Mouse (Mus musculus) intestine, embryonic 15.5 days (tissue): ENCODE measurements at regions not wholly inside any gene's neighbourhood (a gene's known extent, or its start where the extent isn't known, plus 50 kb on each side); places are given as distances from the start of the nearest gene placed in this dataset.

Experiments used
- ATAC-seq: fragments of 200-750 bp; cut with Nextera tagmentation; 2 replicates; pipeline ENCODE4 v1.8.0; 2017; ENCODE audit warnings: moderate TSS enrichment, moderate library complexity
- H3K27ac ChIP-seq: fragments of 300-500 bp; sonication (generic); 2 replicates; pipeline ENCODE4 v1.5.1; 2015; ENCODE audit warnings: mild to moderate bottlenecking, inconsistent platforms
- H3K27me3 ChIP-seq: fragments of 300-500 bp; sonication (generic); replicated peaks from 2 replicates; pipeline ENCODE4 v1.6.1; 2015; ENCODE audit warnings: inconsistent platforms
- H3K36me3 ChIP-seq: fragments of 300-500 bp; sonication (generic); 2 replicates; pipeline ENCODE4 v1.6.1; 2015; ENCODE audit warnings: inconsistent platforms
- H3K4me1 ChIP-seq: fragments of 300-500 bp; sonication (generic); replicated peaks from 2 replicates; pipeline ENCODE4 v1.6.1; 2015; ENCODE audit warnings: inconsistent platforms
- H3K4me2 ChIP-seq: fragments of 300-500 bp; sonication (generic); replicated peaks from 2 replicates; pipeline ENCODE4 v1.6.1; 2015; ENCODE audit warnings: mild to moderate bottlenecking, inconsistent platforms
- H3K4me3 ChIP-seq: fragments of 300-500 bp; sonication (generic); replicated peaks from 2 replicates; pipeline ENCODE4 v1.5.1; 2015; ENCODE audit warnings: inconsistent platforms
- H3K9ac ChIP-seq: fragments of 300-500 bp; sonication (generic); 2 replicates; pipeline ENCODE4 v1.6.1; 2015; ENCODE audit warnings: inconsistent platforms
- H3K9me3 ChIP-seq: fragments of 300-500 bp; sonication (generic); 2 replicates; pipeline ENCODE4 v1.6.1; 2016; ENCODE audit warnings: inconsistent platforms
- WGBS: fragments of 180-500 bp; shearing (Covaris S2); methylation state at CpG from one replicate; pipeline ENCODE4 v1.1.7; 2015; 5-methylcytosine and 5-hydroxymethylcytosine counted together

GRCm38 (mm10) chr12:99108616-99109015 is 188.2 kb downstream of the Ttc8 start:
- H3K36me3 ChIP-seq: no peaks in the 10 kb centered on the region
- no peaks in the 10 kb centered on the region for H3K9me3 ChIP-seq
- no peaks in the 10 kb centered on the region for H3K4me1 ChIP-seq
- ATAC-seq: no peak
- H3K27ac ChIP-seq: no peak overlapping the region
- no peak overlapping the region for H3K9ac ChIP-seq
- WGBS: 87% methylated on average over 5 of the region's 5 CpGs
- H3K27me3 ChIP-seq: no peaks in the 10 kb centered on the region
- H3K4me2 ChIP-seq: no peak overlapping the region
- H3K4me3 ChIP-seq: no peak overlapping the region

- H3K9me3 ChIP-seq: no peaks in the 10 kb centered on the region
- WGBS: 73% methylated on average over 2 of the region's 2 CpGs
- no peaks in the 10 kb centered on the region for H3K4me1 ChIP-seq
- H3K27ac ChIP-seq: no peak overlapping the region
- no peak overlapping the region for H3K4me3 ChIP-seq
- no peaks in the 10 kb centered on the region for H3K27me3 ChIP-seq
- H3K4me2 ChIP-seq: no peak overlapping the region
- no peak overlapping the region for H3K9ac ChIP-seq
- no peaks in the 10 kb centered on the region for H3K36me3 ChIP-seq
- ATAC-seq: no peak
Observed at GRCm38 (mm10) chr12:99113781-99114180, 193.4 kb downstream of the Ttc8 start.

GRCm38 (mm10) chr12:99116491-99116890 is 196.1 kb downstream of the Ttc8 start:
- WGBS: 23% methylated on average over 7 of the region's 7 CpGs
- no peak overlapping the region for H3K4me2 ChIP-seq
- H3K9ac ChIP-seq: no peak overlapping the region
- no peaks in the 10 kb centered on the region for H3K36me3 ChIP-seq
- no peak overlapping the region for H3K4me3 ChIP-seq
- no peaks in the 10 kb centered on the region for H3K4me1 ChIP-seq
- ATAC-seq: no peak
- H3K9me3 ChIP-seq: no peaks in the 10 kb centered on the region
- H3K27me3 ChIP-seq: no peaks in the 10 kb centered on the region
- no peak overlapping the region for H3K27ac ChIP-seq

GRCm38 (mm10) chr12:99118381-99119115 is 198.2 kb downstream of the Ttc8 start:
- Histone ChIP-seq H3K27ac (no peak overlapping the region), H3K27me3 (no peaks in the 10 kb centered on the region), H3K9ac (no peak overlapping the region), H3K4me2 (no peak overlapping the region), H3K4me3 (no peak overlapping the region), H3K9me3 (no peaks in the 10 kb centered on the region), H3K4me1 (no peaks in the 10 kb centered on the region), H3K36me3 (no peaks in the 10 kb centered on the region)
- ATAC-seq: no peak
- 88% methylated on average over 12 of the region's 12 CpGs for WGBS

- Histone ChIP-seq H3K9me3 (no peaks in the 10 kb centered on the region), H3K27me3 (no peaks in the 10 kb centered on the region)
- WGBS: 93% methylated on average over 9 of the region's 9 CpGs
Observed at GRCm38 (mm10) chr12:99119966-99120365, 199.6 kb downstream of the Ttc8 start.

DNA sequence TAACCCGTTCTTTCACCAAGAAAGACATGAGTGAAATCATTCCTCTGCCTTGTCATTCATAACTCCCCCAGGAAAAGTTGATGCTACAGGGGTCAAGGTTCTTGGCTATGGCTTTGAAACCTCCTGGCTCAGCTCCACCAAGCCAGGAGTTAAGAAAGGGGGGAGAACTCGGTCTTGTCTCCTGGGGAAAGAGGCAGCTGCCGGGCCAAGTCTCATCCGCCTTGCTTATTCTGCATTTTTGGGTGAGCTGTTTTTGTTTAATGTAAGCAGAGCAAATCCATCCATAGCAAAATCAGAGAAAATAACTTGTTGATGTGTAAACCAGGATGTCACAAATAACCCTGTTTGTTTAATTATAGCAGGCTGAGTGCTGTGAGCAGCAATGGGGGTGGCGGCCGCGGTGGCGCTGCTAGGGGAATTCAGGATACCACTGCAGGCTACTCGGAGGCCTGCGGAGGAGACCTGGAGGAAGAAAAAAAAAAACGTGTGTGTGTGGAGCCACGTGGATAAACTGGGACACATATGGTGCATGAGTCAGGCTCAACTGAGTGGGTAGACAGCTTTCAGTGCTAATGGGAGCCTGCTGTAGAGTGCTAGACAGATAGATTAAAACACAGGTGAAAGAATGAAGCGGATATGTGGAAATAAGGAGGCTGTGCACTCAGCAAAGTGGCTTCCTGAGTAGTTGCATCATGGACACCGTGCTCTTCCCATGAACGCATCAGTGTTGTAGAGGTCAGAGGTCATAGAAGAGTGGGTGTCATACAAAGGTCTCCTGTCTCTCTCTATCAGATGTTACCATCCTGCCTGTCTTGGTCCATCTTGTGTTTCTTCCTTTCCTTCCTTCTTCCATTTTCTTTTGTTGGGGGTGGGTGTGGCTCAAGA is 203.5 kb downstream of the Ttc8 start:
- no peaks in the 10 kb centered on the region for H3K27me3 ChIP-seq
- WGBS: 68% methylated on average over 15 of the region's 15 CpGs
- H3K4me2 ChIP-seq: no peak overlapping the region
- no peak for ATAC-seq
- H3K9me3 ChIP-seq: no peaks in the 10 kb centered on the region
- H3K4me3 ChIP-seq: no peak overlapping the region
- no peak overlapping the region for H3K9ac ChIP-seq
- H3K4me1 ChIP-seq: no peaks in the 10 kb centered on the region
- no peaks in the 10 kb centered on the region for H3K36me3 ChIP-seq
- H3K27ac ChIP-seq: no peak overlapping the region

More at GRCm38 (mm10) chr12:99119966-99120365, 199.6 kb downstream of the Ttc8 start:
- Histone ChIP-seq H3K4me3 (no peak overlapping the region), H3K36me3 (no peaks in the 10 kb centered on the region), H3K4me2 (no peak overlapping the region), H3K27ac (no peak overlapping the region), H3K4me1 (no peaks in the 10 kb centered on the region), H3K9ac (no peak overlapping the region)
- ATAC-seq: no peak

GRCm38 (mm10) chr12:99126129-99126528 is 205.8 kb downstream of the Ttc8 start:
- H3K9me3 ChIP-seq: no peaks in the 10 kb centered on the region
- no peak overlapping the region for H3K9ac ChIP-seq
- H3K4me1 ChIP-seq: no peaks in the 10 kb centered on the region
- no peak for ATAC-seq
- no peaks in the 10 kb centered on the region for H3K36me3 ChIP-seq
- no peaks in the 10 kb centered on the region for H3K27me3 ChIP-seq
- WGBS: 97% methylated on average over 2 of the region's 2 CpGs
- no peak overlapping the region for H3K4me2 ChIP-seq
- no peak overlapping the region for H3K4me3 ChIP-seq
- no peak overlapping the region for H3K27ac ChIP-seq
